Mouse (Mus musculus) kidney, postnatal 14 days (tissue): ENCODE results near the gene Pik3ip1.
A peak's percentile ranks its signal among the peaks of the same experiment; 100 is the strongest.

ENCODE experiments used
- DNase-seq: peaks from one replicate; pipeline ENCODE4 v3.0.0; 2022; ENCODE audit warnings: mixed read lengths

Pik3ip1 gene

DNA sequence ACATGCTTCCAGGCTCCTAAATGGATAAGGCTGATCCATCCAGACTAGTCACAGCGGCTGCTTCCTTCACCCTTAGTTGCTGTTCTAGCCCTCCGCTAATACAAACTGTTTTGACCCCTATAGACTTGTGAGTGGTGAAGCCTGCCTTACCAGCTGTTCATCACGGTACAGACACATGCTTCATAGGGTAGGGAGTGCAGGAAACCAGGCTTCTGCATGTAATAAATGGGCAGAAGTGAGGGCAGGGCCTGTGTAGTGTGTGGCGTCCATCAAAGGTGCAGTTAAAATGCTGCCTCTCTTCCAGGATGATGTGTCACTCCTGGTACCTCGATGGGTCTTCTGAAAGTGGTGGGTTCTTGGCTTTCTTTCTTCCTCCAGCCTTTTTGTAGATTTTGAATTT is 7.8 kb downstream of the Pik3ip1 start:
- no peak for DNase-seq

DNA sequence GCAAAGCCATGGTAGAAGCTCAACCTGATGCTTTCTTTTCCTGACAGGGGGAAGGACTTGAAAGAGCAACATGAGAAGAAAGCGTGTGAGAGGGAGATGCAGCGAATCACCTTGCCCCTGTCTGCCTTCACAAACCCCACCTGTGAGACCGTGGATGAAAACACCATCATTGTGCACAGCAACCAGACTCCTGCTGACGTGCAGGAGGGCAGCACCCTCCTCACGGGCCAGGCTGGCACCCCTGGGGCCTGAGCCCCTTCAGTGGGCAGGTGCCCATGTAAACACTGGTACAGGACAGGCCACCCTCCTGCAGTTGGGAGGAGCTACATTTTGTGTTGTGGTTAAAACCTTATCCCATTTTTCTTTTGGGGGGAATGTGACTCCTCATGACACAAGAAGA is 11.3 kb downstream of the Pik3ip1 start:
- no peak for DNase-seq

DNA sequence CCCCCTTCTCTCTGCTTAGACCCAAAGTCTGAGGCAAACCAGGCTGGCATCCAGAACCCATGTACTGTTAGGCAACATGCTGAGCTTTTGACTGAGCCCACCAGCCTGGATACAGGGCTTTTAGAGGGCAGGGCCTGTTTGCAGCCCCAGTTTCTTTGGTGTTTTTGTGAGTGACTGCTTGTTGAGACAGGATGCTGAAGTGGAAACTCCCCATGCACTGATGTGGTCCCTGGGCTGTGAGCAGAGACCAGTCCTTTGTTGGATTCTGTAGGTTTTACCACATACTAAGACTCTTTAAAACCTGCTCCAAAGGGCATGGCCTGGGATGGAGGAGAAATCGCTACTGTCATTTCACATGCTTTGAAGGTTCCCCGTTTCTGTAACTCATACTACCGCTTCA is 14.7 kb downstream of the Pik3ip1 start:
- no peak for DNase-seq

DNA sequence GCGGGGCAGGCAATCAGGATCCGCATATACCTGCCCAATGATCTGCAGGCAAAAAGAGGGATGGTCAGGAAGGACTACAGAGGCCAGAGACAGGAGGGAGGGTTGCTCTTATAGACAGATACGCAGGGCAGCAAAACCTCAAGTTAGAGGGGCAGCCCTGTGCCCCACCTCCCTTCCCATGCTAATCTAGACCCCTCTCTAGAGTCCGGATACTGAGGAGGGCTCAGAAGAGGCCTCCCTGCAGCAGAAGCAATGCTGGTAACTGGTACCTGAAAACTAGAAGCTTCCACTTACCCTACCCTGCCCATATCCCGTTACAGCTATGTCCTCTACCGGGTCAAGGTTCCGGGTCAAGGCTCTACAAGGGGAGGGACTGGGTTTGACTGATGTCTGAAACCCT is 16.1 kb downstream of the Pik3ip1 start:
- no peak for DNase-seq

DNA sequence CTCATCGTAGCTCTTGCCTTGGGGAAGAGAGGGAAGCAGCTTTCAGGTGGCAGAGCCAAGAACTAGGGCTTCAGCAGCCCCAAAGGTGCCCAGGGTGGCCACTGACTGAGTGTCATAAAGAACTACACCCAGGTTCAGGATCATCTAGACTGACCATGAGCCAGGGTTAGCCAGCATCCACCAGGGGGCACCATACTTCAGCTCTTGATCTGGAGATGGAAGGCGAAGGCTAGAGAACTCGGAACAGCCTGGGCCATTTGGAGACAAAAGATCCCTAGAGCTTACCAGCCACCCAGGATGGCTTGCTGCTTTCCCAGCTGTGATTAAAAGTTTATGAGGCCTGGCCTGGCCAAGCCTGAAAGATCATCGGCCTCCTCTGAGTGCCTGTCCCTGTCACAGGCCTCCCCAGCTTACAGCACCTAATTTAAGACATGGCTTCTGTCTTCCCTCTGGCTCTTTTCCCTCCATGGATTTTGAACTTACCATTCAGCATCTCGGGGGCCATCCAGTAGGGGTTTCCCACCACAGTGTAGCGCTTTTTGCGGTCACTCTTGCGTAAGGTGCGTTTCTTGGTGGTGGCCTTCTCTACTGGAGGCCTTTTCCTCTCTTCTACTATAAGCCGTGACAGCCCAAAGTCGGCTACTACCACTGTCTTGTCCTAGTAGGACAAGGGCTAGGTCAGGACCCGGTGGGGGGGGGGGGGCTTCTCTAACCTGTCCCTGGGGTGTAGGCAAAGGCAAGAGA is 17.1 kb downstream of the Pik3ip1 start:
- DNase-seq, result peak; percentile 87

DNA sequence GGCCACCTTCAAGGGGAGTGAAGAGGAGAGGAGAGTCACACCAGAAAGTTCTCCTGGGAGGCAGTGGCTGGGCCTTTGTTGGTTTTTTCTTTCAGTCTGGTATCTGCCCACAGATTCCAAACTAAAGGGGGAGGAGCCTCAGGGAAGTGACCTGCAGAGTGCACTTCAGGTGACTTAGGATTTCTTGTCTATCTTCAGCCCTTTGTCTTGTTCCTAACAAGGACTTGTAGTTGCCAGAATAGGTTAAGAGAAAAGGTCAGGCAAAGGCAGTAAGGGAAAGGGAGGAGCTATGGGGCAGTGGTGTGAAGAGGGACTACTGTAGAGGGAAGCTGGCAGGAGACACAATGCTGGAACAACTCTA is 17.6 kb downstream of the Pik3ip1 start:
- no peak for DNase-seq

DNA sequence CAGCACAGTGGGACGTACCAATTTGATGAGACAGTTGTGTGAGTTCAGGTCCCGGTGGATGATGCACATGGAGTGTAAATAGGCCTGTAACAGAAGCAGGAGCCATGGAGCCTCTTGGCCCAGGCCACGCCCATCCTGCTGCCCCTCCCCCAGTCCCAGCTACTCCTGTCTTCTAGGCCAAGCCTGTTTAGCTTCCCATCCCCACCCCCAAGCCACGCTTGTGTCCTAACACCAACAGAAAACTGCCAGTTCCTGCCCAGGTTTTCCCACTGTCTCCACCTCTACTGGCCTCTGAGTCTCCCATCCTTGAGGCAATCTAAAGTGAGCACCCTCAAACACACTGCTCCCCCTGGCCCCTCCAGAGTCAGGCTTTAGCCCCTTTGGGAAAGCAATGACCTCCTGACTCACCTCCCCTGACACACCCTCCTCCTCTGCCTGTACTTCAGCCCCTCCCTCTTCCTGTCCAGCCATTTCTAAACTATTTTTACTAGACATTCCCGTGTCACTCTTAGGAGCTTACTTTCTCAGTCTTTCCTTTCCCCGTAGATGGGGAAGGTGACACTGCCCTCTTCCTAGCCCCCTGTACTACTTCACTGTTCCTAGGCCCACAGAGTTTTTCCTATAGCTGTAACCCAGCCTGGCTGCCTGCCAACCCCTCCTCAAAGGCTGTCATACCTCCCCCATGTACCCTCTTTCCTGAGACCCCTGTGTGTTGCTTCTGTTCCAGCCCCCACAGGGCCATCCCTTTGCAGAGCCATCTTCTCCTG is 18.6 kb downstream of the Pik3ip1 start:
- DNase-seq, result peak; percentile 44

DNA sequence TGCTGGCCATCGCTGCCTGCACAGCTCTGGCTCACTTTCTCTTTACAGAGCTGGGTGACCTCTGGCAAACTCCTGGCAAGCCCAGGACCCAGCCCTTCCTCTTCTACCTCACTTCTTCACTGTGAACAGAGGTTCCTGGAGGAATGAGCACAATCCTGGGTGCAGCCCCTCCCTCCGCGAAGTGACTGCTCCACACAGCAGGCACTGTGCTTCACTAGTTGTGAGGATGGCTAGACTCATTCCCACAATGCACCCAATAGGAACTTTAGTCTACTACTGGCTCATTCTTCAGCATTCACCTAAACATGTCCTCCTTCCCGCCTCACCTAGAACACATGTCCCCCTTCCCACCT is 19.1 kb downstream of the Pik3ip1 start:
- DNase-seq, result no peak

DNA sequence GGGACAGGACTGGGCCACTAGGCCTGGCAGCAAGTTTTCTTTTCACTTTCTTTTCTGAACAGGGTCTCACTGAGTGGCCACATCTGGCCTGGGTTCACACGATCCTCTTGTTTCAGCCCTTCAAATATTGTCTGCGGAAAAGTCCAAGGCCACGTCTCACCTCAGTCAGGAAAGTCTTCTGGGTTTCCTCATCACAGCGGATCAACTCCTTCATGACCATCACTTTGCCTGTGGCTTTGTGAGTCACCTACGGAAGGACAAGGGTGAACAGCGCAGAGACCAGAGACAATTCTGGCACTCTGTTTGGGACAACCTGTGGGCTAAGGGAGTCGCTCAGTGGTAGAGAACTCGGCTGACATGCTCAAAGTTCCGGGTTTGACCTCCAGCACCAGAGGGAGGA is 21.9 kb downstream of the Pik3ip1 start:
- DNase-seq, result no peak

DNA sequence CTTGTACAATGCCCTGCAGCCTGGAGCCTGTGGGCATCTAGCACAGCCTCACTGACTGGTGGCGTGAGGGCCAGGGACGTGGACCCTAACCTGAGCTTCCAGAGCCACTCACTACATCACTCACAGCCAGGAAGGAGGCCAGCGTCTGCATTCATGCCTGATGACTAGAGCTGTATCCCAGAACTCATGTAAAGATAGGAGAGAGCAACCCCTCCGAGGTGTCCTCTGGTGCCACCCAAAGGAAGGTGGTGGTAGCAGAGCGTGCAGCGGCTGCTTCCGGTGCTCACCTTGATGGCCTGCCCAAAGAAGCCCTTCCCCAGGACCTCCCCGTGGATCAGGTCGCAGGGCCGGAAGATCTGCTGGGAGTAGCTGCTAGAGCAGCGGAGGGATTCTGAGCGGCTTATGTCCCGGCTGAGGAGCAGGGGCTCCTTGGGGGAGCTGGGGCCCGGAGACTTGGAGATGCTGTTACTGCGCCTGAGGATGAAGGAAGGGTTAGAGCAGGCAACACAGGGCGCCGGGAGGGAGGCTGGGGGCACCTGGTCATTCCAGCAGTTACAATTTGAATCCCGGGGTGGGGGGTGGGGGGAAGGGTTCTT is 22.9 kb downstream of the Pik3ip1 start:
- DNase-seq, result no peak

DNA sequence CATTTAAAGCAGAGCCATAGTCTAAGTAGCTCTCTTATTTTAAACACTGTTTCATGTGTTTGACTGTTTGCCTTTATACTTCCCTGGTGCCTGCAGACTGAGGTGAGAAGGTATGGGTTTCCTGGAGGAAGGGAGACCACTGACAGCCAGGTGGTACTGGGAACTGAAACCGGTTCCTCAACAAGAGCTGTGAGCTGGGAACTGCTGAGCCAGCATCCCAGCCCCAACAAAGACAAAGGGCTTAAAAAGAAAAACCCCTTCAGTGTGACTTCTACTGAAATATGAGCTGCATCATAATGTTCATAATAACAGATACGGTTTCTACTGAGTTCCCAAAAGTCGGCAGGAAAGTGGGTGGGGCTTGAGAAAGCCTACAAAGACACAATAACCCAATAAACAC is 32.7 kb downstream of the Pik3ip1 start:
- DNase-seq, result no peak

DNA sequence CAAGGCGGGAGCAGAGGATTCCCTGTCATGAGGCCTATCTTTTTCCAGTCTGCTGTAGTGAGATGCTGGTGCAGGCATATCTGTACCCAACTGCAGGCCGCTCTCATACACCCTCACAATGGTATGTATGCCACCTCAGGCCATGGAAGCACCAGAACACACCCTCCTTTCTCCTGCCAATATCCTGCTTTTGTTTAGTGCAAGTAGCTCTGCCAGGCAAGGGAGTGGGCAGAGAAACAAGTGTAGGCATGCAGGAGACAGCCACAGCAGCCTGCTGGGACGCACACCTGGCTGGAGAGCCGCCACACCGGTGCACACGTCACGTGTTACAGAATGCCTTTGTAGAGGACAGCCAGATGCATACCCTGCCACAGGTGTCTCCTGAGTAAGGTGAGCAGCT is 36.2 kb downstream of the Pik3ip1 start:
- no peak for DNase-seq

DNA sequence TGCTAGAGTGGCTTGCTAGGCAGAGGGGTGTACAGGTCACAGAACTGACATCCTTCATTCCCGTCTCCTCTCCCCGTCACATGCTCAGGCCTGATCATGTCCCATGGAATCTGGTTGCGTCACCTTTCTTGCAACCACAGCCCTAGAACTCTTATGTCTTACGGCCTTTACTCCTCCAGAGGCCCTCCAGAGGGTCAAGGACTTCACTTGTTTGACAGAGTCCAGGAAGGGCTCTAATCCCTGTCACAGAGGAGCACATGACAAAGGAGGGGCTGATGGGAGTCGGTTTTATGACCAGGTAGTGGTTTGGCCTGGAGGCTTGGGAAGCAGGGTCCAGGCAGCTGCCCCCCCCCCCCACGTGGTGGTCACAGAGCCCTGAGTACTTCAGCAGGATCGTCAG is 38.8 kb downstream of the Pik3ip1 start:
- no peak for DNase-seq

DNA sequence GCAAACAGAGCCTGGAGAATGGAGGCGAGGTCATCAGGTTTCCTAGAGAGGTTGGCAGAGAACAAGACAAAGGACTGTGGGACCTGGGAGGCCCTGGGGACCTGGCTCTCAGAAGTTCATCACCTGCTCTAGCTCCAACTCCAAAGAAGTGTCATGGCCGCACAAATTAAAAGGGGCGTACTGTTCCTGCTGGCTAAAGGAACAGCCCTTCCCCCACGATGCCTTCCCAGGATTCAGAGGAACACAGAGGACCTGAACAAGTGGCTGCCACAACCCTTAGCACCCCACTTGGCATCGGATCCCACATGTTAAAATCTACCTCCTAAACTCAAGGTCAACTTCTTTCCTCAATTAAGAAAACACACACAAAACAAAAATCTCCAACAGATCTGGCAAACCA is 39.2 kb downstream of the Pik3ip1 start:
- DNase-seq, result no peak

DNA sequence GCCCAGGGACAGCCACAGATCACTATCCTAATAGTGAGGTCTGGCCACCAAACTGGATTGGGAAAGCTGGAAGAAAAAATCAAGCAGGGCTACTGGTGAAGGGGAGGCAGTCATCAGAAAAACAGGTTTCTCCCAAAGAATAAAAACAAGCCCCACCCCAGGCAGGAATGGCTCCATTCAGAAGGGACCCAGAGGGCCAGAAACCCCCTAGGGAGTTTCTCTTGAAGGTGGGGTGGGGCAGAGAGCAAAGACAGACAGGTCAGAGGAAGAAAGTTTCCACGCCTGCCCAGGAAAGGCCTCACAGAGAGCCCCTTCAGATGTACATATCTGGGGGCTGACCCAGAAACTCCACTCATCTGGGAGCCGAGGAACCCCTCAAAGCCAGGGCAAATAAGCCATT is 40.0 kb downstream of the Pik3ip1 start:
- DNase-seq, result no peak

DNA sequence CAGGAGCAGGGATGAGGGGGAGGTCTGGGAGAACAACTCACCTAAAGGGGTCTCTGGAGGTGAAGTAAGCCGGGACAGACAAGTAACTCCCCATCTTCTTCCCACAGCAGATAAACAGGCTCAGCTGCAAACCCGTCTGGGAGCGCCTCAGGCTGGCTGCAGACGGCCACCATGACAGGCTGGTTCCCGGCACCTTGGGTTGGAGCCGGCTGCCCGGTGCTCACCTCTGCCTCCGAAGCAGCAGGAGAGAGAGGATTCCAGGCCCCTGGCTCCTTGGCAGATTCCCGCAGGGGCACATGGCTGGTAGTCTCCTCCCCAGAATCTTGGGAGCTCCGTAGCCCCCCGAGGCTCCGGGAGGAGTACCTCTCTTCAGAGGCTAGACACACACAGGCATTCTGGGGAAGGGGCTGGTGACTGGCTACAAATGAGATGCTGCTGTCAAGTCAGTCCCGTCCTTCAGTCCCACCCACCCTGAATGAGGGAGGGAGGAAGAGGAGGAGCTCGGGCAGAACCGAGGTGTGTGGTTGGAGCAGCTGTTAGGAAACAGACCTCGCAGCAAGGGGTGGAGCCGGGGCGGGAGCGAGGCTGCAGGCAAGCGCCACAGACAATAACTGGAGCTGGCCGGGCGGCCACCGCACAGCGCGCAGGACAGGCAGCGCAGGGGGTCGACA is 40.9 kb downstream of the Pik3ip1 start:
- DNase-seq, result peak; percentile 86

DNA sequence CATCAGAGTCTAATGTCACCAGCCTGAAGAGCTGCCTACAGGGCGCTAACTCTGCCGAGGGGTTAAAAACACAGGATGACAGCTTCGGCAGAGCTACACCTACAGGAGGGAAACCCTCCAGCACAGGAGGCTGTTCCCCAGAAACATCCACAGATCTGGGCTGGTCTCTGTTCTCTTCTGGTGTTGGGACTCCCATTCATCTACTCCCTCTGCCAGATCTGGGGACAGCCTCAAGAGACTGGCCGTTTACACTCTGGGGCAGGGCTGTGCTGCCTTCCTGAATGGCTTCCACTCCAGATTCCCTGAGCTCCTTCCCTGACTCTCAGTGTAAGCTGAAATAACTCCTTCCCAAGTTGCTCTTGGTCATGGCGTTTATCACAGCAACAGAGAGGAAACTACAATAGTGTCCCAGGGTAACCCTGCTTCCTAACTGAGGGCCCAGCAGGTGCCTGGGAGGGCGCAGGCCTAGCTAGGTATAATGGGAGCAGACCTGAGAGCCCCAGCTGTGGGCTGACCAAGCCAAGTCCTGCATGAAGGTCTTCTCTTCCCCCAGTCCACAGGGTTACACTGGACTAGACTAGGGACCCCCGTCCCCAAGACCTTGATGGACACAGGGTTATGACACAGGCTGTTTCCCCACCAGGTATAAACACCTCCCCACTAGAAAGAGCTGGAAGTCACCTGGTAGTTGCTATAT is 41.5 kb downstream of the Pik3ip1 start:
- no peak for DNase-seq

DNA sequence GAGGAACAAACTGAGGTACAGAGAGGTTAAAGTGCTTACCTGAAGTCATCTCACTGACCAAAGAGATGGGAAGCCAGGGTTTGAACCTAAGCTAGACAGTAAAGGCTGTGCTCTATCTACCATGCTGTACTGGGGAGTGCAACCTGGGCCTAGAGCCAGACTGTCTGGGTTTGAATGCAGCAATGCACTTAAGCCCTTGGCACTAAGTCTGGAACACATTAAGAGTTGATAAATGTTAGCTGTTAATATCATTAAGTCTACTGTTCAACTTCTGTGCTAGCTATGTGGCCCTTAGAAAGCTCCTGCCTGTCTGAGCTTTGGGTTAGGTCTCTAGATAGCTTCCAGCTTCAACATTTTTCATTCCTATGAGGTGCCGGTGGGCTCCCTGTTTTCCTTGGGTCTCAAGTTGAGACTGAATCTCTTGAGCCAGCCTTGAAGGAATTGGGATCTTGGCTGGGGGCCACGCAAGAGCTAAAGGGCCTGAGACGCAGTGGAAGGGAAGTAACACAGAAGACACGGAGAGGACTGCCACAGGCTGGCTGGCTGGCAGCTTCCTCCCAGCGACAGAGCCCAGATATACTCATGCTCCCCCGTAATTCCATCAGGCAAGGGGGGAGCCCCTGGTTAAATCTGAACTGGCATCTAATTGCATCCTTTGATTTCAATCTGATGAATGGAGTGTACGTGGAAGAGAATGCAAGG is 43.5 kb downstream of the Pik3ip1 start:
- peak; percentile 35 for DNase-seq

DNA sequence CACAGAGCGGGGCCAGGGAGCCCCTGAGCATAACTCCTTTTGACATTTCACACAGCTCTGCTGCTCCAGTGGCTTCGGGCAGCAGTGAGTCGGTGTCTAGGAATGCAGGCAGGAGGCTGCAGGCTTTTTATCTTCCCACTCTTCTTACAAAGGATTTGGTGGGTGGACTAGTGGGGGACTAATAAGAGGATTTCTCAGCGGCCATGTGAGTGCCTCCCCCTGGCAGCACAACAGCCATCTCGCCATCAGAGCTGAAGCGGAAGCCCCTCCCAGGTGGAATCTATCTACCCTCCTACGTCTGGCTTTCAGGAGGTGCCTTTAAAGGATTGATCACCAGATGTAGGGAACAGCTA is 44.1 kb downstream of the Pik3ip1 start:
- no peak for DNase-seq

DNA sequence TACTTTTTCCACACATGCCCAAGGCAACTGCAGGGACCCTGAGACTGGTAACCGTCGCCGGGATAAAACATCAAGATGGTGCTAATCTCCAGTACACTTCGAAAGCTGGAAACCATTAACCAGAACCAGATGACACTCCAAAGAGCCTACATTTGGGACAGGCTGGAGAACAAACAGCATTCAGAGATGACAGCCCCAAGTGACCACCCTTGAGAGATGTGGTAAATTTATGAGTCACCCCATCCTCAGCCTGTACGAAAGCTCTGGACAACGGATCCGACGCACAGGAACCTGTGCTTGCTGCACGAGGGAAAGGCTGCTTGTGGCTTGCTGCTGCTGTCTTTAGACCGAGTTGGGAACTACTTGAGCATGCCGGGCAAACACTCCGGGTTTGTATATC is 44.5 kb downstream of the Pik3ip1 start:
- no peak for DNase-seq

DNA sequence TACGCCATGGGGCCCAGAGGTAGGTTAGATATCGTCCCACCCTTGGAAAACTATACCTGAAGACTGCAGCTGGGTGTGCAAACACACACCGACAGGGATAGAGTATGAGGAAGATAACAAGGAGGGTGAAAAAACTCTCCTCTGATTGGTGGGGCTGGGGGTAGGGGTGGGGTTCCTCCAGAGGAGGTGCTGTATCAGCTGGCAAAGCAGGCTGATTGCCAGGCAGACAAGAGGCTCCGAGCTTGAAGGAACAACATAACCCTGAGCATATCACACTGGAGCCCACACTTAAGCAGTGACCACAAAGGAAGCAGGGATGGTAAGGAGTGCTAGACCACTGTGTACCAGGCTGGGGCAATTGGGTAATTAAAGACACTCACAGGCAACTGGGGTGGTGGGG is 49.2 kb downstream of the Pik3ip1 start:
- no peak for DNase-seq

DNA sequence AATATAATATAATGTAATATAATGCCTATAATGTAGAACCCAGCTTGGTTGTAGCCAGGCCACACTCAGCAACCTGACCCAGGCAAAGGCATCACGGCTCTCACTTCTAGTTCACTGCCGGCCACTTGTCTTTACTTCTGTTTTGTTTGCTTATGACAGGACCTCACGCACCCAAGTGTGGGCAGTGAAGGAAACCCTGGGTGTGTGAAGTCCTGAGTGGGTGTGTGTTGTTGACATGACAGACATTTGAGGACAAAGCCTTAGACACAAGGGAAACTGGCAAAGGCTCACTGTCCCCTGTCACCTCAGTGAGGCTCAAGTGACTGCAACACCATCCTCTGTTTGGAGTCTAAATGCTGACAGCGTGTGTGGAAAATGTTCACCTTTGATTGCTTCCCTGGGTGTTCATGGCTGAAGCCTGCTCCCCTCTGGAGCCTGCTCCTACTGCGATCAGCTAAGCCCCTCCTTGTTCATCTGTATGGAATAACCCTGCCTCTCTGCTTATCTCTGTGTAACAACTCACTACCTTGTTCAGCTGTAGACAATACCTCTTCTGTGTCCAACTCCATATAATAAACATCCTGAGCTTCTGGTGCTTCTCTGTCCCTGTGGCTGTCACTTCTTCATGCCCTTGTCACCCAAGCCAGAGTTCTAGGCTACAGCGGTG is 51.1 kb downstream of the Pik3ip1 start:
- no peak for DNase-seq
